Mouse (Mus musculus): ENCODE results near the gene Kxd1. TPM values are rescaled to one million over a fixed set of nuclear protein-coding genes. Genes with fewer than 3 reads are reported as not detected.

Gene Kxd1
- polyA plus RNA-seq, 2 experiments = 52.5 to 60.3 TPM

- Histone ChIP-seq H3K36me3 (ENCODE audit: control insufficient read depth, insufficient read depth, low read length) (peaks cover 3% of the 10 kb centered on the region; the same call in 1 of the 2 replicates), H3K4me1 (ENCODE audit: control insufficient read depth, insufficient read depth, low read length) (peaks cover 6% of the 10 kb centered on the region; the same call in 1 of the 2 replicates), H3K9me3 (ENCODE audit: control insufficient read depth, low read length) (no peaks in the 10 kb centered on the region), H3K27me3 (ENCODE audit: control insufficient read depth, insufficient read depth, low read length) (no peaks in the 10 kb centered on the region), H3K9ac (ENCODE audit: low read depth, low read length, severe bottlenecking) (no peak overlapping the region), H3K27ac (replicated peaks; ENCODE audit: low read depth, low read length) (no peak overlapping the region), H3K4me2 (replicated peaks; ENCODE audit: low read depth, low read length, severe bottlenecking) (no peak overlapping the region), H3K4me3 (replicated peaks; ENCODE audit: low read length) (no peak overlapping the region)
- WGBS = 76% methylated on average over 7 of the region's 7 CpGs
- DNase-seq (ENCODE audit: low spot score) (no peak), ATAC-seq (ENCODE audit: low FRiP score, low read depth) (no peak)
- no peak for TF ChIP-seq POLR2A (IDR thresholded peaks at IDR 0.05; ENCODE audit: borderline replicate concordance, extremely low read depth, insufficient read depth, insufficient read length)
Measured at GRCm38 (mm10) chr8:70561809-70562535, 34.2 kb upstream of the Kxd1 start.

GRCm38 (mm10) chr8:70561357-70561756, 33.6 kb upstream of the Kxd1 start:
- WGBS = 78% methylated on average over 4 of the region's 4 CpGs
- Histone ChIP-seq H3K27me3 (ENCODE audit: control insufficient read depth, insufficient read depth, low read length) (no peaks in the 10 kb centered on the region), H3K9me3 (ENCODE audit: control insufficient read depth, low read length) (no peaks in the 10 kb centered on the region), H3K9ac (ENCODE audit: low read depth, low read length, severe bottlenecking) (no peak overlapping the region), H3K4me2 (replicated peaks; ENCODE audit: low read depth, low read length, severe bottlenecking) (no peak overlapping the region), H3K4me1 (ENCODE audit: control insufficient read depth, insufficient read depth, low read length) (peaks cover 6% of the 10 kb centered on the region; the same call in 1 of the 2 replicates), H3K4me3 (replicated peaks; ENCODE audit: low read length) (no peak overlapping the region), H3K27ac (replicated peaks; ENCODE audit: low read depth, low read length) (no peak overlapping the region), H3K36me3 (ENCODE audit: control insufficient read depth, insufficient read depth, low read length) (peaks cover 3% of the 10 kb centered on the region; the same call in 1 of the 2 replicates)
- DNase-seq (ENCODE audit: low spot score) (no peak), ATAC-seq (ENCODE audit: low FRiP score, low read depth) (no peak)
- TF ChIP-seq POLR2A (IDR thresholded peaks at IDR 0.05; ENCODE audit: borderline replicate concordance, extremely low read depth, insufficient read depth, insufficient read length) = no peak

GRCm38 (mm10) chr8:70560564-70560963, 32.8 kb upstream of the Kxd1 start:
- Histone ChIP-seq H3K36me3 (ENCODE audit: control insufficient read depth, insufficient read depth, low read length) (peaks cover 3% of the 10 kb centered on the region; the same call in 1 of the 2 replicates), H3K27me3 (ENCODE audit: control insufficient read depth, insufficient read depth, low read length) (no peaks in the 10 kb centered on the region), H3K4me2 (replicated peaks; ENCODE audit: low read depth, low read length, severe bottlenecking) (no peak overlapping the region), H3K27ac (replicated peaks; ENCODE audit: low read depth, low read length) (no peak overlapping the region), H3K4me1 (ENCODE audit: control insufficient read depth, insufficient read depth, low read length) (peaks cover 4% of the 10 kb centered on the region; the same call in 1 of the 2 replicates), H3K9ac (ENCODE audit: low read depth, low read length, severe bottlenecking) (no peak overlapping the region), H3K9me3 (ENCODE audit: control insufficient read depth, low read length) (no peaks in the 10 kb centered on the region), H3K4me3 (replicated peaks; ENCODE audit: low read length) (no peak overlapping the region)
- no peak for DNase-seq (ENCODE audit: low spot score)
- 81% methylated on average over 3 of the region's 3 CpGs for WGBS
- no peak for TF ChIP-seq POLR2A (IDR thresholded peaks at IDR 0.05; ENCODE audit: borderline replicate concordance, extremely low read depth, insufficient read depth, insufficient read length)
- no peak for ATAC-seq (ENCODE audit: low FRiP score, low read depth)

GRCm38 (mm10) chr8:70560096-70560495, 32.3 kb upstream of the Kxd1 start:
- WGBS = 82% methylated on average over 2 of the region's 2 CpGs

GRCm38 (mm10) chr8:70558983-70559382, 31.2 kb upstream of the Kxd1 start:
- ATAC-seq (ENCODE audit: low FRiP score, low read depth) (no peak), DNase-seq (ENCODE audit: low spot score) (no peak)
- H3K4me3 ChIP-seq (replicated peaks; ENCODE audit: low read length) = no peak overlapping the region
- H3K27me3 ChIP-seq (ENCODE audit: control insufficient read depth, insufficient read depth, low read length) = no peaks in the 10 kb centered on the region
- H3K36me3 ChIP-seq (ENCODE audit: control insufficient read depth, insufficient read depth, low read length) = peaks cover 3% of the 10 kb centered on the region; the same call in 1 of the 2 replicates
- 75% methylated on average over 3 of the region's 3 CpGs for WGBS
- no peak overlapping the region for H3K27ac ChIP-seq (replicated peaks; ENCODE audit: low read depth, low read length)
- H3K4me2 ChIP-seq (replicated peaks; ENCODE audit: low read depth, low read length, severe bottlenecking) = no peak overlapping the region
- H3K4me1 ChIP-seq (ENCODE audit: control insufficient read depth, insufficient read depth, low read length) = no peaks in the 10 kb centered on the region
- H3K9me3 ChIP-seq (ENCODE audit: control insufficient read depth, low read length) = no peaks in the 10 kb centered on the region
- H3K9ac ChIP-seq (ENCODE audit: low read depth, low read length, severe bottlenecking) = no peak overlapping the region
- TF ChIP-seq POLR2A (IDR thresholded peaks at IDR 0.05; ENCODE audit: borderline replicate concordance, extremely low read depth, insufficient read depth, insufficient read length) = no peak

More at GRCm38 (mm10) chr8:70560096-70560495, 32.3 kb upstream of the Kxd1 start:
- no peak for ATAC-seq (ENCODE audit: low FRiP score, low read depth)
- 0 out of 2 replicates have a peak, but pooled peaks cover 1% of the 10 kb centered on the region for H3K4me1 ChIP-seq (ENCODE audit: control insufficient read depth, insufficient read depth, low read length)
- H3K27me3 ChIP-seq (ENCODE audit: control insufficient read depth, insufficient read depth, low read length) = no peaks in the 10 kb centered on the region
- H3K4me3 ChIP-seq (replicated peaks; ENCODE audit: low read length) = no peak overlapping the region
- H3K36me3 ChIP-seq (ENCODE audit: control insufficient read depth, insufficient read depth, low read length) = peaks cover 3% of the 10 kb centered on the region; the same call in 1 of the 2 replicates
- H3K4me2 ChIP-seq (replicated peaks; ENCODE audit: low read depth, low read length, severe bottlenecking) = no peak overlapping the region
- no peak overlapping the region for H3K9ac ChIP-seq (ENCODE audit: low read depth, low read length, severe bottlenecking)
- no peak for DNase-seq (ENCODE audit: low spot score)
- TF ChIP-seq POLR2A (IDR thresholded peaks at IDR 0.05; ENCODE audit: borderline replicate concordance, extremely low read depth, insufficient read depth, insufficient read length) = no peak
- H3K27ac ChIP-seq (replicated peaks; ENCODE audit: low read depth, low read length) = no peak overlapping the region
- no peaks in the 10 kb centered on the region for H3K9me3 ChIP-seq (ENCODE audit: control insufficient read depth, low read length)
